Mouse (Mus musculus): ENCODE measurements at regions not wholly inside any gene's neighbourhood (a gene's known extent, or its start where the extent isn't known, plus 50 kb on each side); places are given as distances from the start of the nearest gene placed in this dataset.

DNA sequence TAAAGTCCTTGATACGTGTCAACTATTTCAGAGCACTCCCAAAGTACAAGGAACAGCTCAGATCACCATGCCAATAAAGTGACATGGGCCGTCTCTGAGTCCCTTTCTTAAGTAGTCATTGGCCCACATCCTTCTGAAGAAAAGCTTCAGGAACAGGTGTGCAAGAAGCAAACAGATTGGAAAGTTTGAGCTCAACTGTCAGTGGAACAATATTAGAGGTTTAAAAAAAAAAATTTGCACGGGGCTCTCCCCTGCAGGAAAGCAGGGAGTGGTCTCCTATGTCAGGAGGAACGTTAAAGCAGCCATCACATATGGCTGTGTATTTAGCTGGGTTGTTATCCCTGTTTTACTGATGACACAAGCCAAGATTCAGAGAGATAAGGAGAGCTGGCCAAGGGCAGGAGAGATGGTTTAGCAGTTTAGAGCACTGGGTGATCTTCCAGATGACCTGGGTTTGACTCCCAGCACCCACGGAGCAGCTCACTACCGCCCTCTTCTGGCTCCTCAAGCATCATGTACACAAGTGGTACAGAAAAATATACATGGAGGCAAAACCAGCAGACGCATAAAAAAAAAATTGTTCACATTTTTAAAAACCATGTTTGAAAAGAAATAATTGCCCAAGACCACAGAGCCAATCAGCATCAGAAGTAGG, 318.3 kb upstream of the Clint1 start:
- peak; percentile 14 for DNase-seq (ENCODE audit: low read depth)

DNA sequence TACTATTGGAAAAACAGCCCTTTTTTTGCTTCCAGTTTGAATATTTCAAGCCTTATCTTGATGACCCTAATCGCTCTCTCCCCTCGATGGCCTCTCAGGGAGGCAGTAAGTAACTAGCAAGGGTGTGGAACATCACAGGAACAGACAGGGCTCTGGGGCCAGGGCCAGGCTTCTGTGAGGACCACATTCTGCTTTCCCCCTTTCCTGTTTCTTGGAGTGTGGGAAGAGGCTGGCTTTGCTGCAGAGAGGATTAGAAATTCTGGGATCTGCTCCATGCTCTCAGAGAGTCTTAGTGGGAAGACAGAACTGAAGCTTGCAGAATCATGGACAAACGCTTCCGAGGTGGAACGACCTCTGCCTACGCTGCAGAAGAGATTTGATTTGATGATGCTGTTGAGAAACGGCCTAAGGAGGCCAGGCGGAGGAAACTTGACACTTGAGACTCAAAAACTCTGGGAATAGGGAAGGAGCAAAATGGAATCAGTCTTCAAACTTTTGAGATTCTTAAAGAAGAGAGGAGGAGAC, 316.3 kb upstream of the Clint1 start:
- DNase-seq (ENCODE audit: low read depth), result no peak

DNA sequence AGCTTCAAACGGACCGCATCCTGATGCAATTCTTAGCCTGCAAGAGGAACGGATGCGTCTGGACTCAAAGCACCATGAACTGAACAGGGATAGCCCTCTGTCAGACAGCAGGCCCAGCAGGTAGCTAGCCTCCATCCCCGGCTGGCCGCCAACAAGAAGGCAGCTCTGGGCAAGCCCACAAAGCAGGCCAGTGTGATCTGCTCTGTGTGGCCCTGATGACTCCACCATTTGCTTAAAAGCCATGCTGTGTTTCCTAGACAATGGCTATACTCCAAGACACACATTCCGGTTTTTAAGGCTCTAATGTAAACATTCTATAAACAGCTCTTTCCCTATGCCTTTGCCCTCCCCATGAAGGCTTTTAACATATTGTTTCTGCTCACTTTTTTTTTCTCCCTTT, 313.8 kb upstream of the Clint1 start:
- DNase-seq (ENCODE audit: low read depth), result no peak

DNA sequence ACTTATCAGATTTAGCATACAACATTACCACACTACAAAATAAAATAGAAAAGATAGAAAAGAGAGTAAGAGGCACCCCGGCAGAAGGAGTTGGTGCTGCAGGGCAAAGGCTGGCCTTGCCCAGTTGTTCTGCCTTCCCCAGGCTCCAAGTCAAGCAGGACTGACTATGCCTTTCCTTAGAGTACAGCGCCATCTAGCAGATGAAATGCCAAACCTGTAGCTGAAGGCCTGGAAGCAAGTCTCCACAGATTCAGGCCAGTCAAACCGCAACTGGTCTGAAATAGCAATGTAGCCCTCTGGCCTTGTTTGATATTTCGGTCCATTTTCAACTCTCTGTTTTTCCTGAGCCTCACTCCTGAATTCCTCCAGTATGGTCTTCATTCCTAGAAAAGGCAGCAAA, 312.4 kb upstream of the Clint1 start:
- DNase-seq (ENCODE audit: low read depth), result peak; percentile 59

DNA sequence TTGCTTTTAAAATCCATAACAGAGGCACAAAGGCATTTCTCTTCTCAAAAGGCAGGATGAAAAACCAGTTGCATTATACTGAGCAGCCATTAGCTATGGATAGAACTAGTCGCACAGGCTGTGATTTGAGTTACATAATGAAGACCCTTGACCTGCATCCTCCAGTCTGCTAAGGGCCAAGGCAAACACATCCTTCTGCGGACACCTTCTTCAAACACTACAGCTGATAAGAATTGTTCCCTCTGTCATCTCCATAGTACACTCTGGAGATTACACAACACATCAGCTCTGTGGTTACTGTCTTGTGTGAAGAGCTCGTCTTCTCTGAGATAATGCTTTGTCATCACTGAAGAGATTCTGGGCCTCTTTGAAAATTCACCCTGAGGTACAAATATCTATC, 307.3 kb upstream of the Clint1 start:
- DNase-seq (ENCODE audit: low read depth), result peak; percentile 3

DNA sequence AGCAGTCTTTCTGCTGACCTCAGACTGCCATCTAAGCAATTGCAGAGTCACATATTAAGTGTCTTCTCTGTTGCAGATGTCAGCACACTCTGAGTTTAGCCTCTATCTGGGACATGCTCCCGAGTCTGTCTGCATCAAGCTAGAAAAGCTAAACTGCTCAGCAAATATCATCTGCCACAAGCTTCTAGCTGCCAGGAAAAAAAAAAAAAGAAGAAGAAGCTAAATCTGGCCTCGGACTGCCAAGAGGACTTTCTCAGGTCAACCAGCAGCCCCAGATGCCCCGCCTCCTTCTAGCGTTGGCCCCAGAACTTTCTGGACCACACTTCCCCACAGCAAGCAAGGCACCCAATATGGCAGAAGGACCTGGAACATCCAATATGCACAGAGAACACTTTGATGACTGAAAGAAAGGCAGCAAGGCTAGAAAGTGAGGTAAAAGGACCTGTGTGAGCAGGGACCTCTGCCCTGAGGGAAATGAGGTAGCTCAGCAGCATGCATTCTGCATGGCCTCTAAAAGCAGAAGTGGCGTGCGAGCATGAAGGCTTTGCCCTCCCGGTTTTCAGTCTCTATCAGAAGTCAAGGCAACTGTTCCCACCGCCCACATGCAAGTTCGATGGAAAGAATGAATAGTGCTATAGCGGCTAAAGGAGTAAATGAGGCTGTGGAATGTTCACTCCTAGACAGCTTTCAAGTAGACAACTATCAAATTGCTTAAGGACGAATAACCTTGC, 305.8 kb upstream of the Clint1 start:
- no peak for DNase-seq (ENCODE audit: low read depth)

DNA sequence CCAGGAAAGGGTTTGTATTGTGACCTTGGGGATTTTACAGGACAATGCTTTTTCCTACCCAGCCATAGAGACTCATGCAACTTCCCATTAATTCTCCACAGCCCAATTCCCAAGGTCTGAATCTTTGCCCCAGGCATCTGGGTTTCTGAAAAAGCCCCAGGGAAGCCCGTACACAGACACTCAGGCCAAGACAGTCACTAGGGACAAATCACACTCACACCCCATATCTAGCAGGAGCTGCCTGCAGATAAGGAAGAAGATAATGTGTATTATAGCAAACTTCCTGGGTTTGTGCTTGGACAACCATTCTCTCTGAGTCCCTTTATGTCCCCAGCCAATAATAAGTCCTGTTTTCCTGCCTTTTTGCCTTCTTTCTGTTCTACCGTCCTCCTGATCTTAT, 305.0 kb upstream of the Clint1 start:
- DNase-seq (ENCODE audit: low read depth), result no peak

DNA sequence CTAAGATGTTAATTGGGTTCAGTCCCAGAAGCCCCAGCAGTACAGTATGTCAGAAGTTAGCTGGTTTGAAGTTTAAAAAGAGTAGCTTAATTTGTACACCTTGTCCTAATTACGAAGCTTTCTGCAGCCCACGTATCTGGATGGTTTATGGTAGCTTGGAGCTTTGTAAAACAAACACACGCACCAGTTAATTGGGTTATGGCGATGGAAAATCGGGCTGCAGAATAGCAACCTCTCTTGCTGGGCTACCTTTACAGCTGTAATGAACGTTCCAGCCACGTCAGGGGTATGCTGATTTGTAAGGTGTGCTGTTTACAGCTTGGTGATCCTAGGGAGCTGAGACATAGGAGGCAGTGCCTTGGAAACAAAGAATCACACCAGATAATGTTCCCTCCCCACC, 301.5 kb upstream of the Clint1 start:
- no peak for DNase-seq (ENCODE audit: low read depth)

DNA sequence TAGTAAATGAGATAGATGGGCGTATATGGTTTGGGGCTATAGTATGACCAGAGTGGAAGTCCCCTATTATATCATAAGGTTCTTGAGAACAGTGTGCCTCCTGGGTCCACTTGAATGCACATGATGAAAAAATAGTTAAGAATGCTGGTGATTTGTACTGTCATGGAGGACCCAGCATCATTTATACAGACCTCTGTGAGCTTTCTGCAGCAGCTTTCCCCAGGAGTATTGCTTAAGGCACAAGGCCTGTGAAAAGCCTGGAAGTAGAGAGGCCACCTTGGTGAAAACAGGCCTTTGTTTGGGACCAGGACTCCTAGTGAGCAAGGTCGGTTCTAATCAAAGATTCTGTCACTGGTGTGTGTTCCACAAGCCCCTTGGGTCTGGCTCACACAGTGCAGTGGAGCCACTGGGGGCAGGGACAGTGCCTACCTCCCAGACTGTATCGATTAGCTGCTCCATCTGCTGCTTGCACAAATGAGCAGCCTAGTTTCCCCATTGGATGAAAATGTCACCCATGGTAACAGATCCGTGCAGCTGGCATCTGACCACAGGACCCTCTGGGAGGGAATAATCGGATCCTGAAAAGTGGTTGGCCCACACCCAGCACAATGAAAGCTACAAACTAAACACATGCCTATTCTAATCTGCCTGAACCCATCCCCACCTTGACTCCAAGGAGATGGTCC, 274.2 kb upstream of the Clint1 start:
- no peak for DNase-seq (ENCODE audit: low read depth)

DNA sequence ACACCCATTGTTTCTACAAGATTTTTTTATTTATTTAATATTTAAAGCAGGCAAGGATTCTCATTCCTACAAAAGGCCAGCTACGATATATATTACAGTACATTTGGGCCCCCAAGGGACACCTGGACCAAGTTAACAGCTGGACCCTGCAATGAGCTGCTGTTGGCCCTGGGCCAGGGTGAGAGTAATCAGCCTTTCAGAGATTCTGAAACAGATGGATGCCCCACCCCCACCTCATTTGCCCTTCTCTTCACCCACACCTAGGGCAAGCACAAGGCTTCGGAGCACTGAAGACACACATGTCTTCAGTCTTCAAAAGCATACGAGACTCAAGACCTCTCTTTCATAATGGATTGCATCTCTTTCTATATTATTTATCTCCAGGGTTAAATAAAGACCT, 259.5 kb upstream of the Clint1 start:
- DNase-seq (ENCODE audit: low read depth), result no peak

DNA sequence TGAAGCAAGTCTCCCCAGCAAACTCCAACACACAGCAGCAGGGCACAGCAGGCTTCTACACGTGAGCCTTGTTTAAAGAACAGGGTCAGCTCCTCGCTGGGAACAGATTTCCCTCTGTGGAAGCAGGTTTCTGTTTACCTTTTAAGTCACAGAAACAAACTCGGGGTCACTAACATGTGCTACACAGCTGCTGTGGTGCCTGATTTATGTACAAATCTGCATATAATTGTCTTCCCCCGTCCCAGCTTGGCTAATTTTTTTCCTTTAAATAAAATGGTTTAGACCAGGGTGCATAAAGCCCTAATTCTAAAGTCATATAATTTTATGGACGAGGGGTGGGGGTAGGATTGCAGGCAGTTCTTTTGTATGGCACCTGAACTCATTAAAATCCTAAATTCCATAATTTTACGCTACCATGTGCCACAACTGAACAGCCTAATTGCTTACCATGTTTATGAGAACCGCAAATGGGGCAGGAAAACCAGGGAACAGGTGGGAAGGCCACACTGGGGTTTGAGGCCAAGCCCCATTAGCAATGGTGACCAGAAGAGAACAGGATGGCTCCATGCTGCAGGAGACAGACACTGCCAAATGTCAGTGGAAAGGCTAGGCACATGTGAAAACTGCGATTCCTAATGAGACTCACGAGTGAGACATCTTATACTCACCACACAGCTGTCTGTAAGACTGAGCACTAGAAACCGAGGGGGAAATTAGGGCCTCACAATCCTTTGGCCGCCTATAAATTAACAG, 258.8 kb upstream of the Clint1 start:
- no peak for DNase-seq (ENCODE audit: low read depth)

DNA sequence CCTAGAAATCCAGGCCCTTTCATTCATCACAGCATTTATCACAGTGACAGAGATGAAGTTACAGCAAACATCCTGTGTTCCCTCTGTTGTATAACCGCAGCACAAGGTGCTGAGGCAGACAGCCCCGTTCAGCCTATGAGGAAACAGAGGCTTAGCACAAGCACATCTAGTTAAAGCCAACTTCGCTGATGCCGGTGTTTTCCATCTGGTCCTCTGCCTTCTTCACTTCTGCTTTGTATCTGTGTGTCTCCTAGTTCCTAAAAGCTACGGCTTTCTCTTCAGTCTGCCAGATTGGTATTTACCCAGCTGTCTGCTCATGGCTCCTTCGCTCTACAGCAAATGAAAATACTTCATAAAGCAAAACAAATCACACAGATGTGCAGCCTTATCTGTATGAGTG, 256.5 kb upstream of the Clint1 start:
- DNase-seq (ENCODE audit: low read depth), result no peak

DNA sequence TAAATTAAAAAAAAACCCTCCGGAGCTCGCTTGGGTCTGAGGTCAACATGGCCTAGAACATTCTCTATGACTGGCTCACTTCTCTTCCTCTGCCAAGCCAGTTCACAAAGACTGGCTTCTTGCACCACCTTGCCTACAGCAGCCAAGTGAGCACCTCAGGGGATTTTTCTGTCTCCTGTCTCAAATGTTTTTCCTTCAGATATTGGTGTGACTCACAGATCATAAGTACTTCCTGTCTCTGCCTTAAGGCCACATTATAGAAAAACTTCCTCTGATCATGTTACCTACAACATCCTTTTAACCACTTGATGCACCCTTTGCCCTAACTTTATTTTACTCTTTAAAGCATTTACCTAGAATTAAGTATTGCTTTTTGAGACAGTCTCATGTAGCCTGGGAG, 230.0 kb upstream of the Clint1 start:
- DNase-seq (ENCODE audit: low read depth), result peak; percentile 40

DNA sequence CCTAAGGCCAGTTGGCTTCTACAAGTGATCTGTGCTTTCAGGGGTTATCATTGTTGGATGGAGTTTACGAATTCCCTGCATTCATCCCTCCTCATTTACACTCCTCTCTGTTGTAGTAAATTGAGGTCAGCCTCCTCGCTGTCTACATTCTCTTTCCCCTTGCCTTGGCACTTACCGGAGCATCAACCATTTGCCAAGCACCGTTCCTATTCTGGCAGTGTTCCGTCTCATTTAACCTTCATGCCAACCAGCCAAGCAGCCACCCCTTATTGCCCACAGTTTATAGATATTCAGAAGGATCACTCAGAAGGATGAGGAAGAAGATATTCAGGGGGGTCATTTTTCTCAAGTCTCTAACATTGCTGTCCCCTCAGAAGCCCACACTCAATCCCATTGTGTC, 229.2 kb upstream of the Clint1 start:
- DNase-seq (ENCODE audit: low read depth), result no peak

DNA sequence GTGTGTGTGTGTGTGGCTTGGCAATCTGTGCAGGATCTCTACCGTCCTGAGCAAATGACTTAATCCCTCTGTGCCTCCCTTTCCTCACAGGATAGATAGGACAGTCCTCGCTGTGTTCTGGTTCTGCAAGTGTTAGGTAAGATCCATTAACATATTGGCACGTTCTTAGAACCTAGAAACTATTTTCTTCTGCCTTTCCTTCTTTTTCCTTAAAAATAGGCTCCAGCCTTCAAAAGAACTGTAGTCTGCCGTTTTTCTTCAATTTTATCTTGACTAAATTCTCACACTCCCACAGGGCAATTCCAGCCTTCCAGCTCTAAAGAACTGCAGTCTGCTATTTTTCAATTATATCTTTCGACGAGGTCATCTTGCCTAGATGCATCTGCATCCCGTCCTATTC, 227.6 kb upstream of the Clint1 start:
- no peak for DNase-seq (ENCODE audit: low read depth)

DNA sequence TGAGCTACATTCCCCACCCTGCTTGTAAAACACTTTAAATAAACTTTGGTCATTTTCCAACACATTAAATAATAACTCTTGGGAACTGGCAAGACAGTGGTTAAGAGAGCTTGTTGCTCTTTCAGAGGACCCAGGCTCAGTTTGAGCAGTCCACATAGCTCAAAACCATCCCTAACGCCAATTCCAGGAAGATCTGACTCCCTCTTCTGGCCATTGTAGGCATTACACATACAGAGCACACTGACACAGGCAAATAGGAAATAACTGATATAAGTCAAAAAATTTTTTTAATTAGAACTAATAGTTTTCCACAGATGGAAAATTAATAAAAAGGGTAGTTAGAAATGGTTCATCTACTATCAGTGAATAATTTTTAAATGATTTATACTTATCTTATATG, 222.6 kb upstream of the Clint1 start:
- peak; percentile 23 for DNase-seq (ENCODE audit: low read depth)

DNA sequence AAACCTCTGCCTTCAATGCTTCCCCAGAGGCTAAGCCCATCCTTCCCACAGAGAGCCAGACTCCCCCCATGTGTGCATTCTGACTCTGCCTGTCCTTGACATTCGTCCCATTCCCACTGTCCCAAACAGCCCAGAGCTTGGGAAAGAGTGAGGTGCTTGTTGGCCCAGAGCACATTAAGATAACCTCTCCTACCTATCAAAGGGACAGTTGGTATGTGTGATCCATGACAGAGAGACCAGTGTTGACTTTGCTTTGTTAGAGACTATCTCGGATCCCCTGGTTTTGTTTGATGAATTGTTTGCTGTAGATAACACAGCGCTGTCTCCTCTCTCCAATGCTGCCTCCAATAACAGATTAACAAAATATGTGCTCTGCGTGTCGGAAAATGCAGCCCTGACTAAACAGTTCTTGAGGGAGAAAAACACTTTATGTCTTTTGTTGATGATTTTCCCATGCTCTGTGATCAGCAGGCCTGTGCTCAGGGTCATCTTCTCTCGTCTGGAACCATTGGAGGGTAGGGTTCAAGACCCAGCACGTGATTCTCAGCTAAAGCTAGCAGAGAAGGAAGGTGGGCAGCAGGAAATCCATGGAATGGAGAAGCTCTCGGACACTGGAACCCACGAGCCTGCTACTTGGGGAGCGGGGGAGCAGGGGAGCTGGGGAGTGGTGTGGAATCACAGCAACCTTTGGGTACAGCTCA, 217.2 kb upstream of the Clint1 start:
- DNase-seq (ENCODE audit: low read depth), result no peak

DNA sequence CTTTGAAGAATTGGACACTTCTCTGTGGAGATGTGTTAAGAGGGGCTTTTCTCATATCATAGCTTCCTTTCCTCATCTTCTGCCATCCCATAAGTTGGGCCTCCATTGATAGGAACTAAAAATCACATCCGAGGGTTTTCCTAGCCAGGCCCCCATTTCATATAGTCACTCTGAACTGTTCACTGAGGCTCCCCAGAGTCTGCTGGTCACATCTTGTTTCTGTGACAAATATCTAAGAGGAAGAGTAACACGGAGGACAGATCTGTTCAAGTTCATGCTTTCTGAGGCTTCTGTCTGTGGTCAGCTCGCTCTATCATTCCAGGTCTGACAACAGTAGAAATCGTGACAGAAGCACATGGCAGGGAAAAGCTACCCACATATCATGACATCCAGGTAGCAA, 216.0 kb upstream of the Clint1 start:
- no peak for DNase-seq (ENCODE audit: low read depth)

DNA sequence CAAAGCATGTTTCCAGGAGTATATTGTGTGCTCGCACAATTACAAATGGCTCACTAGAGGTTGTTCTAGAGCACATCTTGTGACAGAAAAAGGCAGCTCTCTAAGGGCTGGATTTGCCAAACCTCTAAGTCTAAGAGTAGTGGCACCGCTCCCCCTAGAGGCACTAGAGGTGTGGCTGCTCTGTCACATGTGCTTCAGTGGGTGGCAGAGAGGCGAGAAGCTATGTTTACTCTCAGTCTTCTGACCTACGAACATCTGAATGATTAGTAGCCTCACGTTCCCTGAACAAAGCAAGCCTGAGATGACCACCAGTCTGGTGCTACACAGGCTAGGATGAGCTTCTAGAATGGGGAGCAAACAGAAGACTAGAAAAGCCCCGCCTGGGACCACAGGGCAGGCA, 212.6 kb upstream of the Clint1 start:
- DNase-seq (ENCODE audit: low read depth), result no peak

DNA sequence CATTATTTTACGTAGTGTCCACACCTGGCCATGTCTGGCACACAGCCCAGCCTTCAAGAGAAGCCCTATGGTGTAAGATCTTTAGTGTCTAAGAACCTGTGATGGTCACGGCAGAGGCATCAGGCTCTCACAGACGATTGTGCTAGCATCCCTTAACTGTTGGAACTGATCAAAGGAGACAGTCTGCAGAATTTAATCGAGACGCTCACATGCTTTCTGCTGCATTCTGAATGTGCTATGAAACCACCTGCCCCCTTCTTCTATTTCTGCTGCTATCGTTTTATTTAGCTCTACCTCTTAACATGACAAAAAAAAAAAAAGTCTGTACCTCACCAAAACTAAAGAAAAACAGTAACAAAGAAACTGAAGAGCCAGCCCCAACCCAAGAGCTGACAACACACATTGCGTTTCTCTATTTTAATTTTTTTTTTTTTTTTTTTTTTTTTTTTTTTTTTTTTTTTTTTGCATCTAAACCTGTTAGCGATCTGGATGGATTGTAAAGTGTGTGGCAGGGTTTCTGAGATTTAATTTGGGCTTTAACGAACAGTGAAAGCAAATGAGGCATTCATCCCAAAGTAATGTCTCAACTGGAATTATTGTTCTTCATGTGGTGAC, 209.6 kb upstream of the Clint1 start:
- no peak for DNase-seq (ENCODE audit: low read depth)

DNA sequence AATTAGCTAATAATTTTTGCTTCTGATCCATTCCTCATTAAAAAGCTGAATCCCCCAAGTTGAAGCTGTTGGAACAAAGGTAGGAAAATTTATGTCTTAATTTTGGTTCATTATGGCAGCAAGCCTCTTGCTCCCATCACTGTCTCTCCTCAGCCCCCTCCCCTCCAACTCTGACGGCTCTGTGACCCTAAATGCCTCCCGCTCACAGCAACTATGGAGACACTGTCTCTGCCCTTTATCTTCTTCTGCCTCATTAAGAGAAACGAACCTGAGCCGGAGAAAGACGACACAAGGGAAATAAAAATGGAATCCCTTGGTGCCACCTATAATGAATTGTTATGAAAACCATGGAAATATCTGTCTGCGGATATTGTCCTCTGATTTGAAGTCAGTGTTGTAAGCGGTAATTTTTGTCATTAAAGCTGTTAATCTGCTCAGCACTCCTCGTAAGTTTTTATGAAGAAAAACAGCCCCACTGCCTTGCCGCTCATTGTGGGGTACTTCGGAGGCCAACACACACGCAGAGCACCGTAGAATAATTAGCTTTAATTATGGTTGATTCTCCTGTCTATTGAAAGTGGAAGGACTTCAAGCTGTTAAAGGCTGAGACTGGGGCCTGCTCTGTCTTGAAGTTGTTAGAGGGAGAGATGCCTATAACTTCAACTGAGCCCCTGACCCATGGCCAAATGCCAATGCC, 208.1 kb upstream of the Clint1 start:
- DNase-seq (ENCODE audit: low read depth), result no peak
